Mouse (Mus musculus) spleen, adult 2 months (tissue): Measurements from ENCODE around the gene Bbs10.

ENCODE experiments used
- CTCF ChIP-seq: fragments of 200-500 bp; IDR thresholded peaks from 2 replicates; pipeline ENCODE4 v1.5.1; 2011; ENCODE audit warnings: mild to moderate bottlenecking, inconsistent platforms; ENCODE audit not compliant: insufficient read depth, insufficient read length, insufficient replicate concordance; ENCODE audit errors: extremely low read depth
- POLR2A ChIP-seq: fragments of 200-500 bp; IDR thresholded peaks from 2 replicates; pipeline ENCODE4 v1.6.1; 2011; ENCODE audit warnings: low read depth, low read length, inconsistent platforms

GRCm38 (mm10) chr10:111314636-111315395 is 16.3 kb downstream of the Bbs10 start:
- TF ChIP-seq CTCF: no peak
- TF ChIP-seq POLR2A: no peak
